Mouse (Mus musculus) limb, embryonic 12.5 days (tissue): ENCODE measurements at regions not wholly inside any gene's neighbourhood (a gene's known extent, or its start where the extent isn't known, plus 50 kb on each side); places are given as distances from the start of the nearest gene placed in this dataset.
A peak's percentile ranks its signal among the peaks of the same experiment; 100 is the strongest.

Experiments
- ATAC-seq: fragments of 200-750 bp; cut with Nextera tagmentation; 2 replicates; pipeline ENCODE4 v1.8.0; 2017; ENCODE audit warnings: low read depth, moderate TSS enrichment; ENCODE audit not compliant: insufficient number of reproducible peaks, insufficient read depth, low FRiP score, low TSS enrichment
- H3K27ac ChIP-seq: fragments of 300-500 bp; sonication (generic); 2 replicates; pipeline ENCODE4 v1.5.1; 2016; ENCODE audit warnings: mild to moderate bottlenecking, moderate library complexity
- H3K27me3 ChIP-seq: fragments of 300-500 bp; sonication (generic); 2 replicates; pipeline ENCODE4 v1.6.1; 2016; ENCODE audit warnings: mild to moderate bottlenecking, moderate library complexity
- H3K36me3 ChIP-seq: fragments of 300-500 bp; sonication (generic); 2 replicates; pipeline ENCODE4 v1.6.1; 2016; ENCODE audit warnings: mild to moderate bottlenecking, moderate library complexity
- H3K4me1 ChIP-seq: fragments of 300-500 bp; sonication (generic); replicated peaks from 2 replicates; pipeline ENCODE4 v1.6.1; 2016
- H3K4me2 ChIP-seq: fragments of 300-500 bp; sonication (generic); 2 replicates; pipeline ENCODE4 v1.6.1; 2016; ENCODE audit warnings: mild to moderate bottlenecking, moderate library complexity
- H3K4me3 ChIP-seq: fragments of 300-500 bp; sonication (generic); replicated peaks from 2 replicates; pipeline ENCODE4 v1.5.1; 2016; ENCODE audit warnings: mild to moderate bottlenecking
- H3K9ac ChIP-seq: fragments of 300-500 bp; sonication (generic); replicated peaks from 2 replicates; pipeline ENCODE4 v1.6.1; 2016; ENCODE audit warnings: mild to moderate bottlenecking, moderate library complexity
- H3K9me3 ChIP-seq: fragments of 300-500 bp; sonication (generic); 2 replicates; pipeline ENCODE4 v1.6.1; 2016; ENCODE audit warnings: mild to moderate bottlenecking, moderate library complexity
- WGBS: fragments of 180-500 bp; shearing (Covaris S2); methylation state at CpG from one replicate; pipeline ENCODE4 v1.1.7; 2016; 5-methylcytosine and 5-hydroxymethylcytosine counted together

DNA sequence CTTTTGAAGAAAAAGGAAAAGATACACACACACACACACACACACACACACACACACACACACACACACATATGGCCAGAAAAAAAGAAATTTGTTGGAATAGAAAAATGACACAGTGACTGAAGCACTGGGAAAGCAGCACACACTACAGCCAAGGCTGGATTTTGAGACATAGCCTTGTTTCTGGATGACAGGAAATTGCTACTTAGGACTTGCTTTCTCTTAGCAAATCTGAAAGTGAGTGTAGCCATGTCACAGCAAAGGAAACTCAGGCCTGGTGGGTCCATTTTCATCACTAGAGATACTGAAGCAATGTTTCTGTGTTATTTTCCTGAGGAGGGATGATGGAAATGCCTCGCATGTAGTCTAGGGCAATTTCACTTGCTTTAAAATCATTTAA is 271.3 kb upstream of the Gpc5 start:
- H3K27ac ChIP-seq = peak overlapping the region; percentile 41; the same call in 1 of the 2 replicates
- no peaks in the 10 kb centered on the region for H3K27me3 ChIP-seq
- 5% methylated on average over 1 of the region's 1 CpGs for WGBS
- no peaks in the 10 kb centered on the region for H3K36me3 ChIP-seq
- H3K4me1 ChIP-seq = peaks cover 8% of the 10 kb centered on the region; the same call in 1 of the 2 replicates
- no peak for ATAC-seq
- no peak overlapping the region for H3K4me3 ChIP-seq
- no peak overlapping the region for H3K9ac ChIP-seq
- no peaks in the 10 kb centered on the region for H3K9me3 ChIP-seq
- H3K4me2 ChIP-seq = 0 out of 2 replicates have a peak overlapping the region, but pooled peaks have one; percentile 15

DNA sequence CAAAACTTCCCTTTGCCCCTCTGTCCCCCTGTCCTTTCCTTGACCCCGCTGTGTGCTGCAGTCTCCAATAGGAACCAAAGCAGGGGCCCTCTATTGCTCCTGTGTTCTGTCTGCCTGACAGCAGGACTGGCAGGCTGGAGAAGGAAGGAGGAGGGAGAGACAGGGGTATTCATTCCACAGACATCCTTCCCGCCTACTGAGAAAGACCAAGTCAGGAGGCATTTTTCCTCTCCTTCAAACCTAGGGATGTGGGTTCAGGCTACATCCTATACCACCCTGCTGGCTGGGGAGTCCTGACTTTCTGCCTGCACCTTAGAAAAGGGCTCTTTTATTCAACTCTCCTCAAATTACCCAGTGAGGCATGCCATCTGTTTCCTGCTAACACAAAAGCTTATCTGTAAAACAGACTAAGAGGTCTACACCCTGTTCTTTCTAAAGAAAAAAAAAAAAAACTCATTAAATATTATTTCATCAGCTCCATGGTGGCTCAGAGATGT is 270.9 kb upstream of the Gpc5 start:
- ATAC-seq = peak; percentile 60; the same call in 1 of the 2 replicates
- Histone ChIP-seq H3K36me3 (no peaks in the 10 kb centered on the region), H3K27ac (peak overlapping the region; percentile 41; the same call in 1 of the 2 replicates), H3K9ac (no peak overlapping the region), H3K4me2 (0 out of 2 replicates have a peak overlapping the region, but pooled peaks have one; percentile 15), H3K4me1 (peaks cover 8% of the 10 kb centered on the region; the same call in 1 of the 2 replicates), H3K27me3 (no peaks in the 10 kb centered on the region), H3K4me3 (no peak overlapping the region), H3K9me3 (no peaks in the 10 kb centered on the region)
- WGBS = 13% methylated on average over 2 of the region's 2 CpGs

DNA sequence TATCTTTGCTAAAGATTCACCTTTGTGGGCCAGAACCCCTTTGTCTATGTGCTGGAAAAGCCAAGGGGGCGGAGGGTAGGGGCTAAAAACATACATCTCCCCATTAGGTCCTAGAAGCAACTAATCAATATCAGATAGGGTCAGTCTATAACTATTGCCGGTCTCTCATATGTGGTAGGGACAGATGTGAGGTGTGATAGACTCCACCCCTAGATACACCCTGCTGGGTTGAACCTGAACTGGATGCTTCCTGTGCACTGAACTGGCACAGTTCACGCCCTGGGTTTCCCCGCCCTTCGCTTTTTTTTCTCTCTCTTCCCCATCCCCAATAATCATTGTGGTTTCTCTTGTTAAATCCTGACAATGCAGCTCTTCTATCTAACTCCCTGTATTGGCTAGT is 270.3 kb upstream of the Gpc5 start:
- 73% methylated on average over 5 of the region's 5 CpGs for WGBS
- Histone ChIP-seq H3K36me3 (no peaks in the 10 kb centered on the region), H3K9ac (no peak overlapping the region), H3K9me3 (no peaks in the 10 kb centered on the region), H3K4me3 (no peak overlapping the region), H3K27ac (no peak overlapping the region), H3K27me3 (no peaks in the 10 kb centered on the region), H3K4me1 (peaks cover 8% of the 10 kb centered on the region; the same call in 1 of the 2 replicates), H3K4me2 (no peak overlapping the region)
- no peak; the same call in 1 of the 2 replicates for ATAC-seq

DNA sequence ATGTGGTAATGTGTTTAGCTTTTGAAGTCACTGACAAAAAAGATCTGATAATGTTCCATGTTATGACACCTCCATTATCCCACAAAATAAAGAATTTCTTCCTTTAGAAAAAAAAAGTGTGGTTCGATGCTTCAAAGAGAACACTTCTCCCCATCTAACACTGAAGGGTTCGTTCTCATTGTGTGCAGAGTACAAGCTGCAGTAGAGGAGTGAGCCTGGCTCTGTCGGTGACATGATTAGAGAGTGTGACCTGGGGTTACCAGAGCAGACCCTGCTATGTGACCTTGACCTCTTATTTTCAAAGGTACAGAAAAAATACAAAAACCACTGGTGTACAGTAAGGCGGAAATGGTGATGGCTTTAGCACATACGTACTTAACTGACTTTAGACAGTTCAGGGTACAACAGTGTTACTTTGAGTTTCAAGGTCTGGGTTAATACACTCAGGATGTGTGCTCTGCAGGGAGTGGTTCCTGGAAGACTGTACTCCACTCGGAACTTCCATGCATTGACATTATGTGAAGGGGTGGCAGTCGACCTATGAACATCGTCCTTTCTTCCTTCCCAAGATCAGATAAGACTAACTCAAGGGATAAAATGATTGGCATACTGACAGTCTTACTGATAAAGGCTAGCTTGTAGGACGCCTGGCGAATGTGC is 265.2 kb upstream of the Gpc5 start:
- ATAC-seq = no peak
- no peak overlapping the region for H3K4me2 ChIP-seq
- H3K4me3 ChIP-seq = no peak overlapping the region
- no peaks in the 10 kb centered on the region for H3K36me3 ChIP-seq
- WGBS = 44% methylated on average over 10 of the region's 10 CpGs
- H3K9me3 ChIP-seq = no peaks in the 10 kb centered on the region
- no peak overlapping the region for H3K27ac ChIP-seq
- no peak overlapping the region for H3K9ac ChIP-seq
- peaks cover 6% of the 10 kb centered on the region for H3K4me1 ChIP-seq
- H3K27me3 ChIP-seq = no peaks in the 10 kb centered on the region

DNA sequence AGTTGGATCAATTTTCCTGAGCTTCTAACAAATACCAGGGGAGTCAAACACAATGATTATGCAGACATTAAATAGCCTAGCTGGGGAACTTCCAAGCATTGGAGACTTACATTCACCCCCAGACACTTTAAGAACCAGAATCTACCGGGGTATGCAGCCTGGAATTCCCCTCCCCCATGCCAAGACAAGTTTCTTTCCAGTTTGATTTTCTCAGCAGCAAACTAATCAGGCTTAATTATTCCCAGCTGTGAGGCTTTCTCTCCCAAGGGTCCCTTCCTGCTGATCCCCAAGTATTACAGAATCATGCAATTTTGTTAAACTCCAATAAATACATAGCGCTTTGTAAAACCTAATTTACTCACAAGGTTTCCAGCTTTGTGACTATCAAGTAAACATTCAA is 262.7 kb upstream of the Gpc5 start:
- H3K4me1 ChIP-seq = peaks cover 6% of the 10 kb centered on the region
- 12% methylated on average over 2 of the region's 2 CpGs for WGBS
- H3K9me3 ChIP-seq = no peaks in the 10 kb centered on the region

DNA sequence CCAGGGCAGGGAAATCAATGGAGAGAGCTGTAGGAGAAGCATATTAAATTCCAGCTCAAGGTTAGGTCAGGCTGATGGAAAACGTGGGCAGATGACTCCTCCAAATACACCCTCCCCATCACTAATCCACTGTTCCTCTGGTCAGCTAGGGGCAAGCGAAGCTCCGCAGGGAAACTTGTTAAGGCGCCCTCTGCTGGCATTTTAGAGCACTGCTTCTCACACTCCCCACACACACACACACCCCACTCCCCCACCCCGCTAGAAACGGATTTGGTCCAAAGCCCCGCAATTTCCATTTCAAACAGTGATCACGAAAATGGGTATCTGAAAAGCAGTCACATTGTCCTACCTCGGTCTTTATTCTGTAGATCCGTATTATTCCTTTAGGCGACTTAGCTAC is 259.0 kb upstream of the Gpc5 start:
- H3K4me3 ChIP-seq = no peak overlapping the region
- peaks cover 8% of the 10 kb centered on the region for H3K4me1 ChIP-seq
- H3K27ac ChIP-seq = no peak overlapping the region
- no peak for ATAC-seq
- no peaks in the 10 kb centered on the region for H3K36me3 ChIP-seq
- H3K4me2 ChIP-seq = no peak overlapping the region
- no peaks in the 10 kb centered on the region for H3K27me3 ChIP-seq
- 64% methylated on average over 11 of the region's 11 CpGs for whole genome bisulfite sequencing
- no peaks in the 10 kb centered on the region for H3K9me3 ChIP-seq
- H3K9ac ChIP-seq = no peak overlapping the region

More for the DNA sequence above, 262.7 kb upstream of the Gpc5 start:
- no peak for ATAC-seq
- Histone ChIP-seq H3K27me3 (no peaks in the 10 kb centered on the region), H3K27ac (no peak overlapping the region), H3K9ac (no peak overlapping the region), H3K4me3 (no peak overlapping the region), H3K36me3 (no peaks in the 10 kb centered on the region), H3K4me2 (no peak overlapping the region)

DNA sequence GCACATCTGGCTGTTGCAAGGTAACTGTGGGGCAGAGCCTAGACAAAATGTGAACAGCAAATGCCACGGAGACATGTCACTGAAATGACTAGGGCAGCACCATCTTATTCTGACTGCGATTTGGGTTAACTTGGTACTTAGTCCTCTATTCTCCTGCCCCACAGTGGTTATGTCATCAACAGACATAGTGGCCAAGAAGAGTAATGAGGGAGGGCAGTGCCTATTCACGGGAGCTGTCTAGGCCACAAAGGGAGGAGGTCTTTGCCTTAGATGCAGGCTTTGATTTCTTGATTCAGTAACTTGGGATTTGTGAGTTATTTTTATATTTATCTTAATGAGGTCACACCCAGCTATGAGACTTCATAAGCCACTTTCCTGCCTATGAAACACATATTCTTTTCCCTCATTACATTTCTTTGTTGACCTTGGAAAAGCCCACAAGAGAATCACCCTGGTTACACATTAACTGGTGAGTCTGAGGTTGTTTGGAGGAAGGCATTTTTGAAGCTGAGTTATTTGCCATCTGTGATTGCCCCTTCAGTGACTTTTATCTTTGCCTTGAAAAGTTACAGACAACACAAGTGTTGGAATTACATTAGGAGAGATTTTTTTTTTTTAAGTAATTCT is 255.2 kb upstream of the Gpc5 start:
- ATAC-seq = no peak
- no peaks in the 10 kb centered on the region for H3K9me3 ChIP-seq
- no peak overlapping the region for H3K27ac ChIP-seq
- peaks cover 7% of the 10 kb centered on the region; the same call in 1 of the 2 replicates for H3K4me1 ChIP-seq
- no peak overlapping the region for H3K4me2 ChIP-seq
- H3K4me3 ChIP-seq = no peak overlapping the region
- no peak overlapping the region for H3K9ac ChIP-seq
- no peaks in the 10 kb centered on the region for H3K36me3 ChIP-seq
- no peaks in the 10 kb centered on the region for H3K27me3 ChIP-seq
- 75% methylated on average over 3 of the region's 3 CpGs for WGBS

DNA sequence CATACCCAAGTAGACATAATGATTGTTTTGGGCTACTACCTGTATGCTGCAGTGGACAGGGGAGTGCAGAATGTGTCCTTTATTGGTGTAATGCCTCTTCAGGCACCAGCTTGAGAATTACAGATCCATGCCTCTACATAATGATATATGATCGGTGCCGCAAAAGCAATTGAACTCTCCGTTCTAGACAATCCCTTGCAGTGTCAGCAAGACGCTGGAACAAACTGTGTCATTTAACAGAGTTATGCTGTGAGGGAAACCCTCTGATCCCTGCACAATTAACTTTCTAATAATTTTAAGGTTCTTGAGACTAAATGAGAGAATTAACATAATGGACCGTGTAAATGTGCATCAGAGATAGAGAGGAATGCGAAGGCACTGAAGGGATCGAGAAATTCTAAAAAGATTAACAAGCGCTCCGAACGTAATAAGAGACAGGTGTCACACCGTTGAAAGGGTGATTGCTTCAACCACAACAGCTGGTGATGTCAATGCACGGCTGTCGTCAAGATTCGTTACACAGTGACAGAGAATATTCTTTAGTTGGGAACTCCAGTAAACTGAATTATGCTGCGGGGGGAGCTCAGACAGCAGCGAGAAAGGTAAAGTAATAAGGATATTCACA is 254.3 kb upstream of the Gpc5 start:
- Histone ChIP-seq H3K9me3 (no peaks in the 10 kb centered on the region), H3K36me3 (no peaks in the 10 kb centered on the region), H3K27me3 (no peaks in the 10 kb centered on the region), H3K9ac (no peak overlapping the region), H3K27ac (no peak overlapping the region), H3K4me1 (peaks cover 7% of the 10 kb centered on the region; the same call in 1 of the 2 replicates), H3K4me2 (peak overlapping the region; percentile 16; the same call in 1 of the 2 replicates), H3K4me3 (no peak overlapping the region)
- 22% methylated on average over 16 of the region's 16 CpGs for WGBS
- ATAC-seq = no peak

DNA sequence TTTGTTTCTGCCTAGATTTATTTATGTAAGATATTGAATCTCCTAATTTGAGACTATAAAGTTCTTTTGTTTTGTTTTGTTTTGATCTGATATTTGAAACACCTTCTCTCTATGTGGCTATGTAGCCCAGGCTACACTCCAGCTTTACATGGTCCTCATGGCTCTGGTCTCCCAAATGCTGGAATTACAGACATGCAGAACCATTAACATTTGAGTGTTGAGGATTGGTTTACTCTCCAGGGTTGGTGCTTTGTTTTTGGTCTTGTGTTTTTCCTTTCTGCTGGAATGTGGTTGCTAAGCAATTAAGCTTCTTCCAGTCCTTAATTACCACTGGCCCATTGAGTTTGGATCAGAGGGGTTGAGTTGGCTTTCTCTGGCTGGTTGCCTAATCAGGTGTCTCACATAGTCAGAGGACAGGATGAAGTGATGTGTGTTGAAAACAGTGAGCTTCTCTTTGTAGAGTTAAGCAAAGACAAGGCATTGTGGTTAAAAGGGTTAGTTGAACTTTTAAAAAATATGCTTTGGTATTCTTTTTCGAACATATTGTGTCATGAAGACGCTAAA is 252.6 kb upstream of the Gpc5 start:
- H3K4me3 ChIP-seq = no peak overlapping the region
- H3K36me3 ChIP-seq = no peaks in the 10 kb centered on the region
- H3K4me1 ChIP-seq = peaks cover 7% of the 10 kb centered on the region; the same call in 1 of the 2 replicates
- H3K27me3 ChIP-seq = no peaks in the 10 kb centered on the region; the same call in 1 of the 2 replicates
- no peak overlapping the region for H3K27ac ChIP-seq
- no peaks in the 10 kb centered on the region for H3K9me3 ChIP-seq
- H3K4me2 ChIP-seq = no peak overlapping the region
- 85% methylated on average over 2 of the region's 2 CpGs for WGBS
- H3K9ac ChIP-seq = no peak overlapping the region
- ATAC-seq = no peak

DNA sequence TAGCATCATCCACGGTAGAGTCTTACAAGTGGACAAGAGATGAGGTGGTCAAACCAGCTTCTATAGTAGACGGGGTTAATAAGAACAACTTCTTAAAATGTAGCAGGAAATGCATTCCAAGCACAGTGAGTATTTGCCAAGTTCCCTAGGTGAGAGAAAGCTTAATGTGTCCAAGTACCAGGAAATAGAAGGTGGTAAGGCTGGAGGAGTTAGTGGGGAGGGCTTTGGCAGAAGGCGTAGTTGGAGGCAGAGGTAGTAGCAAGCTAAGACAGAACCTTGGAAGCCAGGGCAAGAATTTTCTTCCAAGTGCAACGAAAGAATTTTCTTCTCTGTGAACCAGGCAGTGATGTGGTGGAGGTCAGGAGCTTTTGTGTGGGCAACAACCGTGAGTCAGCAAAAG is 251.2 kb upstream of the Gpc5 start:
- no peak overlapping the region for H3K27ac ChIP-seq
- H3K4me1 ChIP-seq = peaks cover 7% of the 10 kb centered on the region; the same call in 1 of the 2 replicates
- H3K9me3 ChIP-seq = no peaks in the 10 kb centered on the region
- H3K9ac ChIP-seq = no peak overlapping the region
- H3K36me3 ChIP-seq = no peaks in the 10 kb centered on the region
- no peak overlapping the region for H3K4me3 ChIP-seq
- no peak overlapping the region for H3K4me2 ChIP-seq
- 84% methylated on average over 5 of the region's 5 CpGs for WGBS
- H3K27me3 ChIP-seq = no peaks in the 10 kb centered on the region; the same call in 1 of the 2 replicates
- ATAC-seq = no peak

DNA sequence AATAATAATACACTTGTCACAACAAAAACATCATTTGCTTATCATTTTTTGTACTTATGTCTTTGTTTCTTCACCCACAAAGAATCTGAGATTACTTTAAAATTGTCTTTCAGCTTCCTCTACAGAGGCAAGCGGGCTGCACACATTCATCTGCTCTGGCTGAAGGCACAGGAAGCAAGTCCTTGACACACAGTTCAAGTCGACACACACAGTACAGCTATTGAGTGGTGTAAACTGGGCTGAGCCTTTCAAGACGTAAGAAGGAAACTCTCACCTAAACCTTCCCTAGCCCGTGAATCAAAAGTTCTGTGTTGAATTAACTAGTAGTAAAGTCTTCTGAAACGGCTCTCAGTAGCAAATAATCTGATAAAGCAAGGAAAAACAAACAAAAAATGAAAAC is 250.5 kb upstream of the Gpc5 start:
- no peak overlapping the region for H3K4me3 ChIP-seq
- WGBS = 40% methylated on average over 5 of the region's 5 CpGs
- no peak overlapping the region for H3K9ac ChIP-seq
- ATAC-seq = no peak
- H3K27me3 ChIP-seq = no peaks in the 10 kb centered on the region; the same call in 1 of the 2 replicates
- H3K9me3 ChIP-seq = no peaks in the 10 kb centered on the region
- H3K27ac ChIP-seq = no peak overlapping the region
- peaks cover 7% of the 10 kb centered on the region; the same call in 1 of the 2 replicates for H3K4me1 ChIP-seq
- no peaks in the 10 kb centered on the region for H3K36me3 ChIP-seq
- H3K4me2 ChIP-seq = no peak overlapping the region
